Mouse (Mus musculus) midbrain, embryonic 14.5 days (tissue): ENCODE results near the gene Aktip. TPM values are rescaled to one million over a fixed set of nuclear protein-coding genes. Genes with fewer than 3 reads are reported as not detected.

ENCODE experiments used
- ATAC-seq: fragments of 200-750 bp; cut with Nextera tagmentation; 2 replicates; pipeline ENCODE4 v1.8.0; 2017; ENCODE audit warnings: moderate number of reproducible peaks, moderate library complexity; ENCODE audit not compliant: low FRiP score, low TSS enrichment
- DNase-seq: peaks from one replicate; pipeline ENCODE4 v3.0.0-alpha.2; 2015
- H3K27ac ChIP-seq: fragments of 300-500 bp; sonication (generic); replicated peaks from 2 replicates; pipeline ENCODE4 v1.5.1; 2014; ENCODE audit warnings: mild to moderate bottlenecking, low read depth, low read length, moderate library complexity
- H3K27me3 ChIP-seq: fragments of 300-500 bp; sonication (generic); 2 replicates; pipeline ENCODE4 v1.6.1; 2014; ENCODE audit warnings: low read length, control low read depth, mixed read lengths; ENCODE audit not compliant: control insufficient read depth, insufficient read depth
- H3K36me3 ChIP-seq: fragments of 300-500 bp; sonication (generic); 2 replicates; pipeline ENCODE4 v1.6.1; 2014; ENCODE audit warnings: low read length, control low read depth; ENCODE audit not compliant: control insufficient read depth, insufficient read depth
- H3K4me1 ChIP-seq: fragments of 300-500 bp; sonication (generic); 2 replicates; pipeline ENCODE4 v1.6.1; 2014; ENCODE audit warnings: mild to moderate bottlenecking, antibody characterized with exemption, low read length, control low read depth; ENCODE audit not compliant: control insufficient read depth, insufficient read depth
- H3K4me2 ChIP-seq: fragments of 300-500 bp; sonication (generic); 2 replicates; pipeline ENCODE4 v1.6.1; 2014; ENCODE audit warnings: mild to moderate bottlenecking, low read length, moderate library complexity
- H3K4me3 ChIP-seq: fragments of 300-500 bp; sonication (generic); replicated peaks from 2 replicates; pipeline ENCODE4 v1.5.1; 2014; ENCODE audit warnings: low read depth, low read length
- H3K9ac ChIP-seq: fragments of 300-500 bp; sonication (generic); replicated peaks from 2 replicates; pipeline ENCODE4 v1.6.1; 2014; ENCODE audit warnings: mild to moderate bottlenecking, low read length, moderate library complexity
- H3K9me3 ChIP-seq: fragments of 300-500 bp; sonication (generic); 2 replicates; pipeline ENCODE4 v1.6.1; 2016; ENCODE audit warnings: low read length, control low read depth, mixed read lengths; ENCODE audit not compliant: control insufficient read depth
- WGBS: fragments of 180-500 bp; shearing (Covaris S2); extraction: QIAGEN DNeasy Blood & Tissue Kit; methylation state at CpG from one replicate; pipeline ENCODE4 v1.1.7; 2014; 5-methylcytosine and 5-hydroxymethylcytosine counted together
- polyA plus RNA-seq: library from polyadenylated mRNA; unstranded; fragments of >200 nt; fragmentation: Nextera tagmentation; extraction: Ambion mirVana; gene quantifications from 2 replicates; pipeline ENCODE4 v1.2.1, GENCODE M21; 2014

Gene Aktip
- polyA plus RNA-seq, 1 experiment from 2014 or later: 143 TPM

DNA sequence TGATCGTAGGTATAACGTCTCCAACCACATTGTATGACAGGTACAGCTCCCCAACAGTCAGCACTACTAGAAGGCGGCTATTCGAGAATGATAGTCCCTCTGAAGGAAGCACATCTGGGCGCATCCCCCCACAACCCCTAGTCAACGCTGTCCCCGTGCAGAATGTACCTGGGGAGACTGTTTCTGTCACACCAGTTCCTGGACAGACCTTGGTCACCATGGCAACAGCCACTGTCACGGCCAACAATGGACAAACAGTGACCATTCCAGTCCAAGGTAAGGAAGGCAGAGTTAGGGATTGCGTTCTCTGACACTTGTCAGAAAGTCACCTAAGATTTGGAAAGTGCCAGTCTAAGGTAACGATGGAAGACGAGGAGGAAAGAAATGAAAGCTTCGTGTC is 93.5 kb downstream of the Aktip start:
- DNase-seq: no peak
- Histone ChIP-seq H3K27me3 (no peaks in the 10 kb centered on the region), H3K27ac (no peak overlapping the region), H3K36me3 (peaks cover 41% of the 10 kb centered on the region), H3K4me1 (no peaks in the 10 kb centered on the region), H3K4me2 (no peak overlapping the region), H3K9me3 (no peaks in the 10 kb centered on the region), H3K9ac (no peak overlapping the region), H3K4me3 (no peak overlapping the region)
- 88% methylated on average over 12 of the region's 12 CpGs for WGBS
- no peak for ATAC-seq

DNA sequence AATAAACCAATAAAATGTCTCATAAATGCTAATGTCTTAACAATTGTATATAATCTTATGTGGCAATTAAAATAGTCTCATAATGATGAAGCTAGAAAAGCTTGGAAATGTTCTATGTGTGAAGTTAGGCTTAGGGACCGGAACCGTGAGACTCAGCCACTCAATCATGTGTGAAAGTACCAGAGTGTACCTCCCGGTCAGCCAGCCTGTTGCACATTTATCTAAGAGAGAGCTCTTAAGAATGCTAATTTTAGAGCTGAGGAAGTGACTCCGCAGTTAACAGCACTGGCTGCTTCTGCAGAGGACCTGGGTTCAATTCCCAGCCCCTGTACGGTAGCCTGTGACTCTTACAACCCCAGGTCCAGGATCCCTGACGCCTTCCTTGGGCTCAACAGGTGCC is 101.7 kb downstream of the Aktip start:
- Histone ChIP-seq H3K9ac (no peak overlapping the region), H3K36me3 (peaks cover 42% of the 10 kb centered on the region), H3K27ac (no peak overlapping the region), H3K9me3 (no peaks in the 10 kb centered on the region), H3K4me2 (no peak overlapping the region), H3K4me1 (no peaks in the 10 kb centered on the region), H3K4me3 (no peak overlapping the region), H3K27me3 (no peaks in the 10 kb centered on the region)
- ATAC-seq (no peak), DNase-seq (no peak)
- WGBS: 92% methylated on average over 6 of the region's 6 CpGs

DNA sequence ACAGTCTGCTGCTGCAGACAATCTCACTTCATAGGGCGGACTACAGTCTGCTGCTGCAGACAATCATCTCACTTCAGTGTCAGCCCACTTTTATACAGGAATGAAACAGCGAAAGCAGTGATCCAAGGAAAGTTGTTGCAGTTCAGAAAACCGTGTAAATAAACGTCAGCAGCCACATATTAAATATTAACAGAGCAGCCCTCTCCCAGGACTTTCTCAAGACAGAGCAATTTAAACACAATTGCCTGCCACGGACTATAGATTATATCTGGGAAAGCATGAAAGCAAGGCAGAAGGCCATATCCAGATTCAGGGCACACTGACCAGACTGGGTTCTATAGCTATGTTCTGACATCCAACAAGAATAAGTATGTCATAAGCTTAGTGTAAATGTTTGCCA is 105.6 kb downstream of the Aktip start:
- ATAC-seq (no peak), DNase-seq (no peak)
- no peaks in the 10 kb centered on the region for H3K27me3 ChIP-seq
- WGBS: 87% methylated on average over 5 of the region's 5 CpGs
- H3K4me3 ChIP-seq: no peak overlapping the region
- H3K4me2 ChIP-seq: no peak overlapping the region
- H3K27ac ChIP-seq: no peak overlapping the region
- H3K4me1 ChIP-seq: no peaks in the 10 kb centered on the region
- H3K36me3 ChIP-seq: peaks cover 59% of the 10 kb centered on the region
- no peak overlapping the region for H3K9ac ChIP-seq
- no peaks in the 10 kb centered on the region for H3K9me3 ChIP-seq

DNA sequence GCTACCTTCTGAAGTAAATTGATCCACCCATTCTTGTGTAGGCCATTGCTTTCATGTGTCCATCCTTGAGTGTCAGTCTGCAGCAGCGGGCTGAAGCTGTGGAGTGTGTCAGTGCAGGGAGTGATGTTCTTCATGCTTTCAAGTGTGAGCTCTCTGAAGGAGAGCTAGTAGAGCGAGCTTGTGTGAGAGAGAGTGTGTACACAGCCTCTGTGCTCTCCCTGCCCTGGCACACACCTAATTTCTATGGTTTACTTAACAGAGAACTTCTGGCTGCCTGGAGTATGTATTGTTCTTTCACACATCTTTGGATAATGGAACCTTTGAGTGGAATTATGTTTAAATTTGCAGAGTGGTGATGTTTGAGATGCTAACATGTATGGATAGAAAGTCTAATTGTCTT is 110.2 kb downstream of the Aktip start:
- Histone ChIP-seq H3K36me3 (peaks cover 67% of the 10 kb centered on the region), H3K4me2 (no peak overlapping the region), H3K27ac (no peak overlapping the region), H3K9ac (no peak overlapping the region), H3K4me3 (no peak overlapping the region), H3K27me3 (no peaks in the 10 kb centered on the region), H3K4me1 (no peaks in the 10 kb centered on the region), H3K9me3 (no peaks in the 10 kb centered on the region)
- DNase-seq (no peak), ATAC-seq (no peak)
- WGBS: 93% methylated on average over 2 of the region's 2 CpGs

DNA sequence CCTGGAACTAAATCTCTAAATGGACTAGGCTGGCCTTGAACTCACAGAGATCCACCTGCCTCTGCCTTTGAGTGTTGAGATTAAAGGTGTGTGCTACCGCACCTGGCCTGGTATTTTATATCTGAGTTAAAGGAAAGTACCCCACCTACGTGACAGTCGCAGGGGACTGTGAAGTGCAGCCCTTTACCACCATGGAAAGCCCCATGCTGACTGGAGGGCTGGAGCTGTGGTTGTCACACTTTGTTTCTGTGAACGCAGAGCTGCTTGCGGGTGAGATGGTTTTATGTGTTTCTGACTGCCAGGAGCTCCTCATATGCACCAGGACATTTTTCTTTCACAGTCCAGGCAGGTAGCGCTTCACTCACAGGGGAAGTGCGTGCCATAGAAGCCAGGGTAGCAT is 111.3 kb downstream of the Aktip start:
- Histone ChIP-seq H3K27ac (no peak overlapping the region), H3K4me3 (no peak overlapping the region), H3K9ac (no peak overlapping the region), H3K27me3 (no peaks in the 10 kb centered on the region), H3K4me2 (no peak overlapping the region), H3K4me1 (no peaks in the 10 kb centered on the region), H3K9me3 (no peaks in the 10 kb centered on the region), H3K36me3 (peaks cover 70% of the 10 kb centered on the region)
- no peak for DNase-seq
- ATAC-seq: no peak
- WGBS: 95% methylated on average over 7 of the region's 7 CpGs

DNA sequence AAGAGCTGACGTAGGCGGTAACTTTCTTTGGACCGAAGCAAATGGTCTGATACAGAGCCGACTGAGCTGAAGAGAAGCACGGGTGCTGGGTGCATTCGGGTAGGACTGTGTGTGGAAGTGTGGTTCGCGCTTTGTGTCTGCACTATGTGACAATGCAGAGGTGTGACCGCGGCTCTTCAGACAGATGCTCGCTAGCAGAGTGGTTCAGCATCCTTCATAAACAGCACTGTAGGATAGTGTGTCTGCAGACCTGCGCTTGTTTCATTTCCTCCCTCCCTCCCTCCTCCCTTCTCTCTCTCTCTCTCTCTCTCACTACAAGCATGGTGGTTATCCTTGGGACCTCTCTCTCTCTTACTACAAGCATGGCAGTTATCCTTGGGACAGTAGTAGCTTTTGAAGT is 117.3 kb downstream of the Aktip start:
- H3K9me3 ChIP-seq: no peaks in the 10 kb centered on the region
- H3K27ac ChIP-seq: no peak overlapping the region
- no peaks in the 10 kb centered on the region for H3K27me3 ChIP-seq
- 95% methylated on average over 12 of the region's 12 CpGs for WGBS
- H3K9ac ChIP-seq: no peak overlapping the region
- ATAC-seq (no peak), DNase-seq (no peak)
- no peaks in the 10 kb centered on the region for H3K4me1 ChIP-seq
- H3K4me3 ChIP-seq: no peak overlapping the region
- H3K36me3 ChIP-seq: peaks cover 51% of the 10 kb centered on the region
- no peak overlapping the region for H3K4me2 ChIP-seq

DNA sequence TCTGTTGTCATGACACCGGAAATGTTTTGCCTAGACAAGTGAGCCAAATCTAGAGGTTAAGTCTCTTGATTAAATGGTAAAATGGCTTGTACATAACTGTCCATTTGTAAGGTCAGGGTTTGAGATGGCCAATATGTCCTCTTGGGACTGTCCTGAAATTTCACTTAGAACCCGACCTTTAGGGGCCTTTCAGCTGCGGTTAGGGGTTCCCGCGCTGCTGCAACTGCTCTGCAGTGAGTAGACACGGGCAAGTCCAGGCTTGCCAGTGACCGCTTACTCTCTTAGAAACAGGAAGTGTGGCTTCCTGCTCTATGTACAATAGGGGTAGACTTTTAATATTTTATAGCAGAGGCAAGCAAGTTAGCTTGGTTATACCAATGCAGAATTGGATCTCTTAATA is 117.9 kb downstream of the Aktip start:
- Histone ChIP-seq H3K9me3 (no peaks in the 10 kb centered on the region), H3K4me3 (no peak overlapping the region), H3K36me3 (peaks cover 52% of the 10 kb centered on the region), H3K27ac (no peak overlapping the region), H3K27me3 (no peaks in the 10 kb centered on the region), H3K9ac (no peak overlapping the region), H3K4me2 (no peak overlapping the region), H3K4me1 (no peaks in the 10 kb centered on the region)
- 91% methylated on average over 7 of the region's 7 CpGs for WGBS
- DNase-seq (no peak), ATAC-seq (no peak)

DNA sequence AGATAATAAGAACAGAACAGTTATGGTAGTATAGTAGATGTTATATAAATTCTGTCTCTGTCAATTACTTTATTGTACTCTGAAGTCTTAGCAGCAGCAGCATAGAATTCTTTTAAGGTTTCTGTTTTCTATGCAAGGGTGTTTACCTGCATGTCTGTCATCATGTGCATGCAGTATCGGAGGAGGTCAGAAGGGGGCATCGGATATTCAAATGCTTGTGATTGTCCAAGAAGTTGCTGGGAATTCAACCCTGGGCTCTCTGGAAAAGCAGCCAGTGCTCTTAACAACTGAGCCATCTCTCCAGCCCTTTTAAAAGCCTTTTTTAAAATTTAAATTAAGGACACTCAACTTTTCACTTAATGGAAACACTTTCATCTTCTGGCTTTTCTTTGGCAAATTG is 120.1 kb downstream of the Aktip start:
- Histone ChIP-seq H3K4me3 (no peak overlapping the region), H3K4me2 (no peak overlapping the region), H3K4me1 (no peaks in the 10 kb centered on the region), H3K36me3 (peaks cover 44% of the 10 kb centered on the region), H3K9me3 (no peaks in the 10 kb centered on the region), H3K27ac (no peak overlapping the region), H3K27me3 (no peaks in the 10 kb centered on the region), H3K9ac (no peak overlapping the region)
- no peak for ATAC-seq
- DNase-seq: no peak
- 95% methylated on average over 2 of the region's 2 CpGs for WGBS

DNA sequence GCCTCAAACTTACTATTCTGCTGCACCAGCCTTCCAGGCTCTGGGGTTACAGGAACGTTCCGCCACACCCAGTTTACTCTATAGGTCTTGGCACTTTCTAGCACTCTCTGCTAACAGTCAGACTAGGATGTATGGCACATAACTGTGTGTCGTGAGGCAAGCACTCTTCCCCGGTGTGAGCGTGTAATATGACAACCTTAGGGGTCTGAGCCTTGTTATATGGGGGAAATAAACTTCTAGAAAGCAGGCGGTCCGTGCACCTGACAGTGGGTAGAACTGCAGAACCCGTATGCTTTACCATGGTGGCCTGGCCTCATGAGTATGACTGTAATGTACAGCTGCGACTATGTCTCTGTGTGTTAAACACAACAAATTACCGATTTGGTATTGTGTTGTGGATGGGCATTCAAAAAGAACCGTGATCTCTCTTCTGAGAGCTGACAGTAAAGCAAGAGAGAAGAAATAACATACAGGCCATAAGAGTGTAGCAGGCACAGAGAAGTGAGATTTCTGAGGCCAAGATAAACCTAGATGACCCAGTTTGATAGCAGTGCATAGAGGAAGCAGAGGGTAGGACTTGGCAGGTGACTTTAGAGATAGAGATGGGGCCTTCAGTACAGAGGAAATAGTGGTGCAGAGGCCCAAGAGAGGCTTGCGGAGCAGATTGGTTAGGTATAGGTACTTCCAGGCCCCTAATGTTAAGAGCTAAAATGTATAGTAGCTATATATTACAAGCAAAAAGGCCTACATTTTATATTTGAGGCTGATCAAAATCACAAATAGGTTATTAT is 122.5 kb downstream of the Aktip start:
- Histone ChIP-seq H3K36me3 (peaks cover 41% of the 10 kb centered on the region), H3K9me3 (no peaks in the 10 kb centered on the region), H3K27me3 (no peaks in the 10 kb centered on the region), H3K4me3 (no peak overlapping the region), H3K27ac (no peak overlapping the region), H3K4me1 (no peaks in the 10 kb centered on the region), H3K4me2 (no peak overlapping the region), H3K9ac (no peak overlapping the region)
- ATAC-seq (no peak), DNase-seq (no peak)
- 94% methylated on average over 12 of the region's 12 CpGs for WGBS
